Mouse (Mus musculus) spleen, adult 12 weeks (tissue): Measurements from ENCODE around the gene Car9.

Source experiments
- DNase-seq: peaks from one replicate; pipeline ENCODE4 v3.0.0; 2022; ENCODE audit warnings: low spot score

Gene Car9

DNA sequence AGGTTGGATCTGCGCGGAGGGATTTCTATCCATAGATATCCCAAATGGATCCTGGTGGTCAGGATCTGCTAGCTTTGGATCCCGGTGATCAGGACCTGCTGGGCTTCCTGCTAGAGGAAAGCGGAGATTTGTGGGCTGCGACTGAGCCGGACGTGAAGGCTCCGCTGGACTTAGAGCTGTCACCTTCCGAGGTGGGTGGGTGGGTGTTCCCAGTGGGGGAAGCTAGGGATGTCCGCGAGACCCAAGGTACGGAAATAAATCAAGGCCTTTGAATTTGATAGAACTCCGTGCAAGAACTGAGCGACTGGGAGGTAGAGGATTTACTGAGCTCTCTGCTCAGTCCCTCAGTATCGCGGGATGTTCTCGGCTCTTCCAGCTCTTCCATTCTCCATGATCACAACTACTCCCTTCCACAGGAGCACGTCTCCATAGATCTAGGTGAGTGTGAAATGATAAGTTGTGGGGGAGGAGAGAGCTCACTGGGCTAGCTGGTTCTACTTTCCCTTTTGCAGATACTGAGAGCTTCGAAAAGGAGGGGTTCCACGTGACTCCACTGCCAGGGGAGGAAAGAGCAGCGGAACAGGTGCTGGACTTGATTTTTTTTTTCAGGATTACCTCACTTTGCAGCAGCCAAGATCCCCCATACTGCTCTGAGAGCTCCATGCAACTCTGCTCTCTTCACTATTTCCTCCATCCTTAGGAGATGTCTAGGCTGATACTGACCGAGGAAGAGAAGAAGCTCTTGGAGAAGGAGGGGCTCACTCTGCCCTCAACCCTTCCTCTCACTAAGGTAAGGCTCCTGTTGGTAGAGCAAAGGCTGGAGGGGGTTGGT lies 56.2 kb downstream of the Car9 start:
- DNase-seq, result no peak
